14 mouse cellular contexts compared by ENCODE assay signal in the genomic region with DNA sequence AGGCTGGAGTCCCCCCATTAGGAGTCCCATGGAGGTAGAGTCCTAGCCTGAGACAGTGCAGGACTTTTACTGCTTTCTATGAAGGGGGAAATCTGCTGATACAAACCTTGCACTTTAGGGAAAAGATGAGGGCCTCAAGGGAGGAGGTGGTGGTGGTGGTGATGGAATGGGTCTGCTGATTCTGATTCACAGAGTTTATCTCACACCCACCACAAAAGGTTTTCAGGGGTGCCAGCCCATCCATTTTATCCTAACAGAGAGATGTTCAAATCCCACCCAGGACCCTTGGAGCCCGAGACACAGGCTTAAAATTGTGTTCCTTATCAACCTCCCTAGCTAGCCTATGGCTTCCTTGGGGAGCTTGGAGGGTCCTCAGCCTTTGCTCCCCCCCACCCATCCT. TPM values are rescaled to one million over a fixed set of nuclear protein-coding genes. Genes with fewer than 3 reads are reported as not detected.
DNase-seq lines count a peak whose midpoint lies in the region; ATAC-seq and TF ChIP-seq lines count a peak whose summit lies in the region.
"Had no signal": no experiment of that assay in that cellular context is flagged by ENCODE, and none has a peak within 500 bp of the region (broad histone marks: within the 10 kb centered on the region; RNA-seq: fewer than 3 reads in every experiment).

No protein-coding gene starts in this region.

- H3K9me3 ChIP-seq in forebrain, embryonic 10.5 days, result no peaks in the 10 kb centered on the region
- no peaks in the 10 kb centered on the region for H3K9me3 ChIP-seq in hindbrain, embryonic 13.5 days
- no peaks in the 10 kb centered on the region for H3K9me3 ChIP-seq in midbrain, embryonic 16.5 days (replicated peaks; ENCODE audit: control insufficient read depth, low read length, poor library complexity, severe bottlenecking)
- H3K9me3 ChIP-seq: liver, embryonic 12.5 days had no signal

- WGBS in cerebellum, adult 2 months, result 77% methylated on average over 1 of the region's 1 CpGs
- 10% methylated on average over 1 of the region's 1 CpGs for WGBS in forebrain, embryonic 10.5 days
- WGBS in hindbrain, embryonic 13.5 days, result 10% methylated on average over 1 of the region's 1 CpGs
- 20% methylated on average over 1 of the region's 1 CpGs for WGBS in midbrain, embryonic 16.5 days

- peak overlapping the region; percentile 20 for H3K4me3 ChIP-seq in cerebellum, adult 2 months (replicated peaks; ENCODE audit: insufficient read depth, low read depth, low read length)
- peak overlapping the region; percentile 86 for H3K4me3 ChIP-seq in forebrain, embryonic 10.5 days
- peak overlapping the region; percentile 95 for H3K4me3 ChIP-seq in hindbrain, embryonic 13.5 days
- peak overlapping the region; percentile 80 for H3K4me3 ChIP-seq in midbrain, embryonic 16.5 days (ENCODE audit: low read depth, low read length)
- H3K4me3 ChIP-seq in gastrocnemius, adult 2 months, result no peak overlapping the region
- H3K4me3 ChIP-seq: liver, embryonic 12.5 days had no signal

- H3K27ac ChIP-seq in cerebellum, adult 2 months (ENCODE audit: insufficient read depth, low read length), result peak overlapping the region; percentile 81
- peak overlapping the region; percentile 98 for H3K27ac ChIP-seq in forebrain, embryonic 10.5 days
- peak overlapping the region; percentile 99 for H3K27ac ChIP-seq in hindbrain, embryonic 13.5 days
- peak overlapping the region; percentile 93 for H3K27ac ChIP-seq in midbrain, embryonic 16.5 days (ENCODE audit: low read length)
- H3K27ac ChIP-seq in gastrocnemius, adult 2 months, result no peak overlapping the region
- H3K27ac ChIP-seq: liver, embryonic 12.5 days had no signal

- peak overlapping the region; percentile 96 for H3K4me2 ChIP-seq in hindbrain, embryonic 13.5 days
- peak overlapping the region; percentile 85 for H3K4me2 ChIP-seq in midbrain, embryonic 16.5 days (ENCODE audit: low read length)
- H3K4me2 ChIP-seq: liver, embryonic 12.5 days had no signal

- DNase-seq in cerebellum, adult 2 months, result no peak
- DNase-seq in cerebellum, postnatal 10 days, result no peak
- no peak for DNase-seq in forebrain, embryonic 10.5 days (ENCODE audit: extremely low spot score, low spot score)
- no peak for DNase-seq in thymus, postnatal 4 days
- DNase-seq in gastrocnemius, adult 2 months, result no peak
- DNase-seq: adrenal gland, postnatal 10 days; heart, adult 18-20 months; heart, postnatal 4 days; kidney, adult 8-10 months; lung, postnatal 14 days had no signal

- no peak for TF ChIP-seq POLR2A in cerebellum, adult 2 months (IDR thresholded peaks at IDR 0.05; ENCODE audit: borderline replicate concordance, insufficient read depth, low read length)

- peak overlapping the region; percentile 100 for H3K9ac ChIP-seq in hindbrain, embryonic 13.5 days
- H3K9ac ChIP-seq in midbrain, embryonic 16.5 days (ENCODE audit: low read depth, low read length), result peak overlapping the region; percentile 95
- H3K9ac ChIP-seq: liver, embryonic 12.5 days had no signal

- peaks cover 27% of the 10 kb centered on the region for H3K4me1 ChIP-seq in cerebellum, adult 2 months (ENCODE audit: control insufficient read depth, insufficient read depth, low read length)
- peaks cover 95% of the 10 kb centered on the region for H3K4me1 ChIP-seq in forebrain, embryonic 10.5 days
- H3K4me1 ChIP-seq in hindbrain, embryonic 13.5 days (replicated peaks), result peaks cover 80% of the 10 kb centered on the region
- H3K4me1 ChIP-seq in midbrain, embryonic 16.5 days (ENCODE audit: control insufficient read depth, insufficient read depth, low read length), result peaks cover 38% of the 10 kb centered on the region

- ATAC-seq in hindbrain, embryonic 13.5 days (ENCODE audit: low FRiP score), result no peak
- no peak for ATAC-seq in midbrain, embryonic 16.5 days
- no peak for ATAC-seq in granulocyte monocyte progenitor cell, adult 5-6 weeks (replicated peaks; ENCODE audit: poor library complexity, severe bottlenecking)
- ATAC-seq: liver, embryonic 12.5 days had no signal

- H3K27me3 ChIP-seq in cerebellum, adult 2 months (ENCODE audit: control insufficient read depth, insufficient read depth, low read length), result no peaks in the 10 kb centered on the region
- peaks cover 100% of the 10 kb centered on the region for H3K27me3 ChIP-seq in forebrain, embryonic 10.5 days (ENCODE audit: poor library complexity, severe bottlenecking)
- H3K27me3 ChIP-seq in hindbrain, embryonic 13.5 days, result peaks cover 46% of the 10 kb centered on the region
- peaks cover 7% of the 10 kb centered on the region for H3K27me3 ChIP-seq in midbrain, embryonic 16.5 days (ENCODE audit: control insufficient read depth, insufficient read depth, low read depth, low read length)

- peaks cover 85% of the 10 kb centered on the region for H3K36me3 ChIP-seq in forebrain, embryonic 10.5 days (replicated peaks)
- H3K36me3 ChIP-seq in hindbrain, embryonic 13.5 days, result peaks cover 22% of the 10 kb centered on the region
- H3K36me3 ChIP-seq in midbrain, embryonic 16.5 days (ENCODE audit: control insufficient read depth, insufficient read depth, low read length), result no peaks in the 10 kb centered on the region
- H3K36me3 ChIP-seq: liver, embryonic 12.5 days had no signal

- no peak for TF ChIP-seq CTCF in cerebellum, adult 2 months (IDR thresholded peaks at IDR 0.05; ENCODE audit: borderline replicate concordance, insufficient read depth, low read depth, low read length)
- TF ChIP-seq CTCF in gastrocnemius, adult 2 months (IDR thresholded peaks at IDR 0.05), result no peak

- intact Hi-C loops in gastrocnemius, adult 2 months (cut with DNase I), result no loop called here

RNA-seq across cellular contexts. Expression of a gene that starts 41.6 kb away (rescaled TPM):
- 69.9 and 72.8 TPM in 2 replicates for polyA plus RNA-seq in cerebellum, adult 2 months (2012; rRNA removed)
- 42.1 and 46.4 TPM in 2 replicates for polyA plus RNA-seq in forebrain, embryonic 10.5 days (2016; fragmentation: Nextera tagmentation; extraction: Ambion mirVana)
- polyA plus RNA-seq in hindbrain, embryonic 13.5 days (2015; fragmentation: Nextera tagmentation; extraction: Ambion mirVana), result 21.9 and 22.5 TPM in 2 replicates
- 19.7 and 22.0 TPM in 2 replicates for polyA plus RNA-seq in midbrain, embryonic 16.5 days (2015; fragmentation: Nextera tagmentation; extraction: Ambion mirVana)
- total RNA-seq in granulocyte monocyte progenitor cell, adult 5-6 weeks (2014; fragmentation: Nextera tagmentation), result 27.1 and 34.9 TPM in 2 replicates
- total RNA-seq in granulocyte monocyte progenitor cell, adult 5-6 weeks (2017), result 40.5 and 61.0 TPM in 2 replicates
- 10 to 100 TPM; 35.2 to 38.4 TPM for total RNA-seq in gastrocnemius, adult 2 months (2021)
